ENCODE assay signal across 12 mouse cellular contexts in the genomic region with DNA sequence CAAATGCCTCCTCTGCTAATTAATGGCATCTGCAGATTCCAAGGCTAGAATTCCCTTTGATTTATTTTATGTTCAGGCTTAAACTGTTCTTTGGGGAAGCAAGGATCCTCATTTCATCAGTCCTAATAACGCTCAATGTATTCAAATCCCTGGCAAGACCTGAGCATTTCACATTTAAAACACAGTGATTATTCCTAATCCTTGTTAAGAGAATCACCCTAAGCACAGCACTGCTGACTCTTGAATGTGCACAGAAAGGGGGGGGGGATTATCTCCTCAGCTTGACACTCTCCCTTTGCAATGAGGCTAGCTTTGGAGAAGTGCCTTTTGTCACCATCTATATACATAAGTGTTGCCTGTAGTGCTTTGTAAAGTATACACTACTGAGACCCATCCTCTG.
"Had no signal": no experiment of that assay in that cellular context is flagged by ENCODE, and none has a peak within 500 bp of the region (broad histone marks: within the 10 kb centered on the region; RNA-seq: fewer than 3 reads in every experiment).

No protein-coding gene starts in this region.

- H3K27me3 ChIP-seq: limb, embryonic 13.5 days had no signal

- H3K9ac ChIP-seq: limb, embryonic 13.5 days; liver, embryonic 14.5 days had no signal

- H3K4me2 ChIP-seq: limb, embryonic 13.5 days had no signal

- ATAC-seq: inflammation-experienced regulatory T-cells, adult 6 months; intestine, postnatal 0 days had no signal

- H3K4me3 ChIP-seq: limb, embryonic 13.5 days had no signal

- H3K9me3 ChIP-seq: limb, embryonic 13.5 days had no signal

- H3K4me1 ChIP-seq: limb, embryonic 13.5 days had no signal

- H3K27ac ChIP-seq: limb, embryonic 13.5 days; liver, embryonic 14.5 days had no signal

- DNase-seq: kidney, adult 8-10 months; kidney, postnatal 25 days; layer of hippocampus, adult 9-11 months; left cerebral cortex, postnatal 4 days; lung, adult 18-20 months; right cerebral cortex, adult 18-20 months; right cerebral cortex, postnatal 25 days; thymus, postnatal 36 days had no signal

- H3K36me3 ChIP-seq: limb, embryonic 13.5 days had no signal
